In genomic region chr11:78322860-78323259, GRCm38 (mm10) we compare ENCODE assay signal across 8 mouse cellular contexts. TPM values are rescaled to one million over a fixed set of nuclear protein-coding genes. Genes with fewer than 3 reads are reported as not detected.
DNase-seq lines count a peak whose midpoint lies in the region; ATAC-seq and TF ChIP-seq lines count a peak whose summit lies in the region.

Gene Aldoc (plus strand): TSS chr11:78322968.

- WGBS in embryonic facial prominence, embryonic 11.5 days, result 5% methylated on average over 15 of the region's 15 CpGs
- 19% methylated on average over 15 of the region's 15 CpGs for whole genome bisulfite sequencing in heart, adult 2 months
- 5% methylated on average over 15 of the region's 15 CpGs for WGBS in limb, embryonic 15.5 days
- WGBS in midbrain, postnatal 0 days, result 8% methylated on average over 15 of the region's 15 CpGs

- peak; percentile 81 for ATAC-seq in embryonic facial prominence, embryonic 11.5 days (replicated peaks; ENCODE audit: insufficient number of reproducible peaks, low FRiP score, low TSS enrichment, low read depth)
- ATAC-seq in limb, embryonic 15.5 days (ENCODE audit: insufficient number of reproducible peaks, low FRiP score, low TSS enrichment, low read depth), result peak; percentile 75
- peak; percentile 85 for ATAC-seq in midbrain, postnatal 0 days (ENCODE audit: low FRiP score)

- no peak within 1 kb of the TSS for H3K27ac ChIP-seq in embryonic facial prominence, embryonic 11.5 days (replicated peaks; ENCODE audit: low read depth, low read length)
- no peak within 1 kb of the TSS for H3K27ac ChIP-seq in heart, adult 2 months
- H3K27ac ChIP-seq in limb, embryonic 15.5 days, result peak within 1 kb of the TSS; percentile 54
- H3K27ac ChIP-seq in midbrain, postnatal 0 days (ENCODE audit: low read depth, low read length), result peak within 1 kb of the TSS; percentile 76

- H3K27me3 ChIP-seq in embryonic facial prominence, embryonic 11.5 days (ENCODE audit: control insufficient read depth, insufficient read depth, low read length), result no peaks in the 10 kb centered on the region
- H3K27me3 ChIP-seq in heart, adult 2 months (ENCODE audit: control insufficient read depth, insufficient read depth, low read length), result no peaks in the 10 kb centered on the region
- no peaks in the 10 kb centered on the region for H3K27me3 ChIP-seq in limb, embryonic 15.5 days
- no peaks in the 10 kb centered on the region for H3K27me3 ChIP-seq in midbrain, postnatal 0 days (ENCODE audit: insufficient read depth, low read length)

- H3K4me2 ChIP-seq in embryonic facial prominence, embryonic 11.5 days (ENCODE audit: low read depth, low read length), result 0 out of 2 replicates have a peak within 1 kb of the TSS, but pooled peaks have one; percentile 7
- H3K4me2 ChIP-seq in limb, embryonic 15.5 days, result peak within 1 kb of the TSS; percentile 40
- H3K4me2 ChIP-seq in midbrain, postnatal 0 days (ENCODE audit: low read depth, low read length, poor library complexity, severe bottlenecking), result peak within 1 kb of the TSS; percentile 36

- no peaks in the 10 kb centered on the region for H3K9me3 ChIP-seq in embryonic facial prominence, embryonic 11.5 days (replicated peaks; ENCODE audit: control insufficient read depth, low read length)
- no peaks in the 10 kb centered on the region for H3K9me3 ChIP-seq in limb, embryonic 15.5 days
- no peaks in the 10 kb centered on the region for H3K9me3 ChIP-seq in midbrain, postnatal 0 days (ENCODE audit: low read length)

- TF ChIP-seq EP300 in heart, adult 2 months (IDR thresholded peaks at IDR 0.05; ENCODE audit: insufficient read depth, low read depth, low read length), result 0 out of 2 replicates have a peak, but pooled peaks have one; percentile 25

- H3K4me3 ChIP-seq in embryonic facial prominence, embryonic 11.5 days (ENCODE audit: low read depth, low read length), result no peak within 1 kb of the TSS
- H3K4me3 ChIP-seq in heart, adult 2 months, result no peak within 1 kb of the TSS
- peak within 1 kb of the TSS; percentile 23 for H3K4me3 ChIP-seq in limb, embryonic 15.5 days
- peak within 1 kb of the TSS; percentile 20 for H3K4me3 ChIP-seq in midbrain, postnatal 0 days (ENCODE audit: low read depth, low read length)

- no peak for TF ChIP-seq POLR2A in heart, adult 2 months (IDR thresholded peaks at IDR 0.05; ENCODE audit: insufficient read depth, low read depth, low read length)

- TF ChIP-seq CTCF in heart, adult 2 months (IDR thresholded peaks at IDR 0.05), result no peak
- TF ChIP-seq CTCF in midbrain, postnatal 0 days (IDR thresholded peaks at IDR 0.05), result no peak; the same call in 1 of the 2 replicates

- intact Hi-C loops in heart, adult 2 months (cut with DNase I), result no loop called here

- DNase-seq in urinary bladder, postnatal 14 days (ENCODE audit: low spot score), result peak; percentile 85
- no peak for DNase-seq in urinary bladder, postnatal 10 days (ENCODE audit: low spot score)
- peak; percentile 81 for DNase-seq in embryonic facial prominence, embryonic 11.5 days (ENCODE audit: low spot score)
- peak; percentile 55 to 79 for DNase-seq in heart, adult 2 months
- peak; percentile 95 for DNase-seq in kidney, adult 9 months
- peak; percentile 91 for DNase-seq in midbrain, postnatal 0 days (ENCODE audit: low spot score)
- peak; percentile 82 to 85 for DNase-seq in spleen, postnatal 4 days (ENCODE audit: low spot score in 2 of 2)

- peaks cover 15% of the 10 kb centered on the region for H3K36me3 ChIP-seq in embryonic facial prominence, embryonic 11.5 days (replicated peaks; ENCODE audit: control insufficient read depth, insufficient read depth, low read depth, low read length)
- no peaks in the 10 kb centered on the region for H3K36me3 ChIP-seq in heart, adult 2 months (ENCODE audit: control insufficient read depth, insufficient read depth, low read length)
- peaks cover 32% of the 10 kb centered on the region for H3K36me3 ChIP-seq in limb, embryonic 15.5 days
- H3K36me3 ChIP-seq in midbrain, postnatal 0 days (ENCODE audit: insufficient read depth, low read length), result 0 out of 2 replicates have a peak, but pooled peaks cover 2% of the 10 kb centered on the region

- no peak within 1 kb of the TSS; the same call in 1 of the 2 replicates for H3K9ac ChIP-seq in embryonic facial prominence, embryonic 11.5 days (replicated peaks; ENCODE audit: low read length)
- H3K9ac ChIP-seq in heart, adult 2 months (ENCODE audit: low read depth, low read length), result no peak within 1 kb of the TSS
- H3K9ac ChIP-seq in limb, embryonic 15.5 days, result no peak within 1 kb of the TSS
- peak within 1 kb of the TSS; percentile 26 for H3K9ac ChIP-seq in midbrain, postnatal 0 days (replicated peaks; ENCODE audit: low read length, poor library complexity, severe bottlenecking)

- H3K4me1 ChIP-seq in embryonic facial prominence, embryonic 11.5 days (ENCODE audit: control insufficient read depth, insufficient read depth, low read length), result no peaks in the 10 kb centered on the region
- H3K4me1 ChIP-seq in heart, adult 2 months (ENCODE audit: control insufficient read depth, insufficient read depth, low read length), result 0 out of 2 replicates have a peak, but pooled peaks cover 3% of the 10 kb centered on the region
- peaks cover 20% of the 10 kb centered on the region for H3K4me1 ChIP-seq in limb, embryonic 15.5 days
- H3K4me1 ChIP-seq in midbrain, postnatal 0 days (ENCODE audit: insufficient read depth, low read length), result peaks cover 3% of the 10 kb centered on the region; the same call in 1 of the 2 replicates

- no peaks in the 10 kb centered on the region for H3K79me2 ChIP-seq in heart, adult 2 months (replicated peaks; ENCODE audit: control insufficient read depth, insufficient read depth, low read length)

RNA-seq across cellular contexts. Expression of gene Aldoc, which starts in this region (rescaled TPM):
- polyA plus RNA-seq in embryonic facial prominence, embryonic 11.5 days (2014; fragmentation: Nextera tagmentation; extraction: Ambion mirVana), result 2.7 and 4.6 TPM in 2 replicates
- total RNA-seq in heart, adult 2 months (2021), result under 1 TPM; 0.73 to 0.80 TPM
- 0.45 and 0.56 TPM in 2 replicates for polyA plus RNA-seq in heart, adult 2 months (2012; rRNA removed)
- 25.0 and 25.5 TPM in 2 replicates for polyA plus RNA-seq in limb, embryonic 15.5 days (2015; fragmentation: Nextera tagmentation; extraction: Ambion mirVana)
- 265 and 359 TPM in 2 replicates for total RNA-seq in midbrain, postnatal 0 days (2014; rRNA removed)
- polyA plus RNA-seq in midbrain, postnatal 0 days (2015; fragmentation: Nextera tagmentation; extraction: Ambion mirVana), result 224 and 305 TPM in 2 replicates

Comparison
In these comparisons a context has a peak if more than half of its experiments do, and no peak if none do; other contexts are left out.
1. RNA of gene Aldoc (total RNA-seq): 265 to 359 TPM in midbrain, postnatal 0 days; 0.73 to 0.80 TPM in heart, adult 2 months; every median in the first group is over 100 times any median in the second.
2. Peak in DNase-seq in heart, adult 2 months; RNA of the gene not detected or under 1 TPM.
3. H3K27ac ChIP-seq: peak in limb, embryonic 15.5 days (single experiment) and midbrain, postnatal 0 days (single experiment); none in embryonic facial prominence, embryonic 11.5 days (single experiment) and heart, adult 2 months (single experiment).
4. H3K4me3 ChIP-seq: peak in limb, embryonic 15.5 days (single experiment) and midbrain, postnatal 0 days (single experiment); none in embryonic facial prominence, embryonic 11.5 days (single experiment) and heart, adult 2 months (single experiment).
5. Peak in every context shown above with its lines, with median percentiles within 50 percentile points of each other: ATAC-seq and H3K4me2 ChIP-seq.